Mouse (Mus musculus) forebrain, embryonic 13.5 days (tissue): ENCODE measurements around the gene a. TPM values are rescaled to one million over a fixed set of nuclear protein-coding genes. Genes with fewer than 3 reads are reported as not detected.

Experiments
- ATAC-seq: fragments of 200-750 bp; cut with Nextera tagmentation; 2 replicates; pipeline ENCODE4 v1.8.0; 2017
- H3K27ac ChIP-seq: fragments of 300-500 bp; sonication (generic); 2 replicates; pipeline ENCODE4 v1.5.1; 2015; ENCODE audit warnings: inconsistent platforms, mild to moderate bottlenecking, moderate library complexity
- H3K27me3 ChIP-seq: fragments of 300-500 bp; sonication (generic); 2 replicates; pipeline ENCODE4 v1.6.1; 2015; ENCODE audit warnings: mild to moderate bottlenecking, inconsistent platforms
- H3K36me3 ChIP-seq: fragments of 300-500 bp; sonication (generic); 2 replicates; pipeline ENCODE4 v1.6.1; 2015; ENCODE audit warnings: mild to moderate bottlenecking, inconsistent platforms; ENCODE audit not compliant: poor library complexity, severe bottlenecking
- H3K4me1 ChIP-seq: fragments of 300-500 bp; sonication (generic); 2 replicates; pipeline ENCODE4 v1.6.1; 2015; ENCODE audit warnings: inconsistent platforms
- H3K4me2 ChIP-seq: fragments of 300-500 bp; sonication (generic); 2 replicates; pipeline ENCODE4 v1.6.1; 2015; ENCODE audit warnings: inconsistent platforms, mild to moderate bottlenecking, moderate library complexity
- H3K4me3 ChIP-seq: fragments of 300-500 bp; sonication (generic); 2 replicates; pipeline ENCODE4 v1.5.1; 2015; ENCODE audit warnings: mild to moderate bottlenecking, inconsistent platforms
- H3K9ac ChIP-seq: fragments of 300-500 bp; sonication (generic); 2 replicates; pipeline ENCODE4 v1.6.1; 2015; ENCODE audit warnings: mild to moderate bottlenecking, inconsistent platforms
- H3K9me3 ChIP-seq: fragments of 300-500 bp; sonication (generic); replicated peaks from 2 replicates; pipeline ENCODE4 v1.6.1; 2016; ENCODE audit warnings: inconsistent platforms
- WGBS: fragments of 180-500 bp; shearing (Covaris S2); methylation state at CpG from one replicate; pipeline ENCODE4 v1.1.7; 2015; 5-methylcytosine and 5-hydroxymethylcytosine counted together
- polyA plus RNA-seq: library from polyadenylated mRNA; unstranded; fragments of >200 nt; fragmentation: Nextera tagmentation; extraction: Ambion mirVana; gene quantifications from 2 replicates; pipeline ENCODE4 v1.2.1, GENCODE M21; 2015

a gene
- polyA plus RNA-seq, 1 experiment from 2014 or later = 0.49 TPM

DNA sequence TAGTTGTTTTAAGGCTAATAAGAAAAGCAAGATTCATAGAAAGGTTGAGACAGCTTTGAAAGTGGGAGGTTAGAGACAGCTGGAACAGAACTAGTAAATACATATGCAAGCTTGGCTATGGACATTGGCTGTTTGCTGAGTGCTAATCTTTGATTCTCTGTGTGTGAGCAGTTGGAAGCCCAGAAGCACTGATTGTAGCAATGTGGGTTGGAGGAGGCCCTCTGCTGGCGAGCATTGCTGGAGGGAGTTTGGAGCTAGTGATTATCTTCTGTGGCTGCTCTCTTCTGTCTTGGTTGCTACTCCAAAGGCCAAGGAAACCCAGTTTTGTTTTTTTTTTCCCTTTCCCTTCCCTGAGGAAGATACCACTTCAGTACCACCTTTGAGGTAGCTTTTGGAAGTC is 26.6 kb downstream of the a start:
- Histone ChIP-seq H3K36me3 (no peaks in the 10 kb centered on the region), H3K27ac (0 out of 2 replicates have a peak overlapping the region, but pooled peaks have one; percentile 25), H3K27me3 (no peaks in the 10 kb centered on the region), H3K9ac (no peak overlapping the region), H3K9me3 (no peaks in the 10 kb centered on the region), H3K4me2 (no peak overlapping the region), H3K4me3 (no peak overlapping the region), H3K4me1 (peaks cover 28% of the 10 kb centered on the region)
- WGBS = 31% methylated on average over 1 of the region's 1 CpGs
- ATAC-seq = no peak

DNA sequence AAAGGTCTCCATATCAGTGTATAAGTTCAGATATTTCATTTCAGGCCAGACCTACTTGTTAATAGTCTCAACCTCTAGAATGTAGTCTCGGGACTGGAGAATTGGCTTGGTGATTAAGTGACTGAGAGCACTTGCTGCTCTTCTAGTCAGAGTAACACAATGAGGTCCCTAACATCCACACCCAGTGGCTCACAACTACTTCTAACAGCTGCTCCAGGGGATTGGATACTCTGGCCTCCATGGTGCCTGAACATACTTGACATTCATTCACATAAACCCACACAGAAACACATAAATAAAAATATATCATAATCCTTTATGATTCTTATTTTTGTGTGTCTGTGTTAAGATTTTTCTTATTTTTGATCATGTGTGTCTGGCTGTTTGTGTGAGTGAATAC is 27.4 kb downstream of the a start:
- Histone ChIP-seq H3K4me3 (no peak overlapping the region), H3K27me3 (no peaks in the 10 kb centered on the region), H3K4me1 (peaks cover 27% of the 10 kb centered on the region), H3K27ac (no peak overlapping the region), H3K36me3 (no peaks in the 10 kb centered on the region), H3K4me2 (no peak overlapping the region), H3K9me3 (no peaks in the 10 kb centered on the region), H3K9ac (no peak overlapping the region)
- ATAC-seq = no peak
- 74% methylated on average over 1 of the region's 1 CpGs for WGBS

- Histone ChIP-seq H3K9me3 (no peaks in the 10 kb centered on the region), H3K36me3 (no peaks in the 10 kb centered on the region), H3K27ac (no peak overlapping the region), H3K4me3 (no peak overlapping the region), H3K4me1 (peaks cover 27% of the 10 kb centered on the region), H3K4me2 (no peak overlapping the region), H3K27me3 (no peaks in the 10 kb centered on the region), H3K9ac (no peak overlapping the region)
- ATAC-seq = no peak
- 83% methylated on average over 1 of the region's 1 CpGs for WGBS
Observed at GRCm38 (mm10) chr2:154820346-154820745, 29.1 kb downstream of the a start.

DNA sequence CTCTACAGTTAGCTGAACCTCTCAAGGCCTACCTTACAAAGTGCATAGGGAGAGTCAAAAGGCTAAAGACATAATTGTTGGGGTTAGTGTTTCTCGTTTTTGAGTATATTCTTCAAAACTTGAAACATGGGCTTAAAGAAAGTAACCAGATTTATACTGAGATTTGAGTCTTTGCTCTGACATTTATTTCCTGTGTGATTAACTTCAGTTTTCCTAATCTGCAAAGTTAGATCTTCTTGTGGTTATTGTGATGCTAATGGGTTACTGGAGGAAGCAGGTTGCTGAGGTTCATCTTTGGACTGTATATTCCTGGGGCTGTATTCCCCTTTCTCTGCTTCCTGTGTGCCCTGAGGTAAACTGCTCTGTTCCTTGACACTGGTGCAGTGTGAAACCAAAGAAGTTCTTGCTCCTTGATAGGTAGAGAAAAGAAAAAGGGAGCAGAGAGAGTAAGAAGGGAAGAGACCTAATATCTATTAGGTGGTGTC is 34.9 kb downstream of the a start:
- ATAC-seq = no peak
- WGBS = 87% methylated on average over 1 of the region's 1 CpGs
- H3K4me1 ChIP-seq = peaks cover 16% of the 10 kb centered on the region; the same call in 1 of the 2 replicates
- no peak overlapping the region for H3K4me2 ChIP-seq
- no peak overlapping the region for H3K27ac ChIP-seq
- H3K4me3 ChIP-seq = no peak overlapping the region
- H3K9ac ChIP-seq = no peak overlapping the region
- no peaks in the 10 kb centered on the region for H3K36me3 ChIP-seq
- H3K9me3 ChIP-seq = no peaks in the 10 kb centered on the region
- no peaks in the 10 kb centered on the region for H3K27me3 ChIP-seq

DNA sequence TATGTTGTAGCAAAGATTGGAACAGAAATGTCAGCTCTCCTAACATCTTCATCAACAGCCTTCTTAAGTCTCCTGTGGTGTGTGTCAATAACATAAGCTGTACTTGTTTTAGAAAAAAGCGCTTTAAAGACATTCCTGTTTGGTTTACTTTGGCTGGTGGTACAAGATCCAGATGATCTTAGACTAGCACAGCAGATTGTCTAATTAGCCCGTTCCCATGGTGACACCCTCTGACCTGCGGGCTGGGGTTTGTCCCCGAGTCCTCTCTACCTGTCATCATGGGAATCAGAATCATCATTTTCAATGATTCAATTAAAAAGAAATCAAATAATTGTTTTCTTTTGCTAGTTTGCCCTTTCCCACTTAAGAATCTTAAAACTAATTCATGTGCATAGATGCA is 36.3 kb downstream of the a start:
- Histone ChIP-seq H3K4me1 (peaks cover 28% of the 10 kb centered on the region), H3K27me3 (no peaks in the 10 kb centered on the region), H3K9me3 (no peaks in the 10 kb centered on the region), H3K4me3 (no peak overlapping the region), H3K36me3 (no peaks in the 10 kb centered on the region), H3K27ac (no peak overlapping the region), H3K9ac (no peak overlapping the region), H3K4me2 (no peak overlapping the region)
- ATAC-seq = no peak
- 79% methylated on average over 4 of the region's 4 CpGs for WGBS

- Histone ChIP-seq H3K36me3 (peaks cover 6% of the 10 kb centered on the region; the same call in 1 of the 2 replicates), H3K4me3 (no peak overlapping the region), H3K9me3 (no peaks in the 10 kb centered on the region), H3K4me1 (peaks cover 36% of the 10 kb centered on the region), H3K27me3 (no peaks in the 10 kb centered on the region), H3K4me2 (no peak overlapping the region), H3K27ac (peak overlapping the region; percentile 19; the same call in 1 of the 2 replicates), H3K9ac (no peak overlapping the region)
- 45% methylated on average over 4 of the region's 4 CpGs for WGBS
- no peak for ATAC-seq
Observed at GRCm38 (mm10) chr2:154832471-154832870, 41.3 kb downstream of the a start.

DNA sequence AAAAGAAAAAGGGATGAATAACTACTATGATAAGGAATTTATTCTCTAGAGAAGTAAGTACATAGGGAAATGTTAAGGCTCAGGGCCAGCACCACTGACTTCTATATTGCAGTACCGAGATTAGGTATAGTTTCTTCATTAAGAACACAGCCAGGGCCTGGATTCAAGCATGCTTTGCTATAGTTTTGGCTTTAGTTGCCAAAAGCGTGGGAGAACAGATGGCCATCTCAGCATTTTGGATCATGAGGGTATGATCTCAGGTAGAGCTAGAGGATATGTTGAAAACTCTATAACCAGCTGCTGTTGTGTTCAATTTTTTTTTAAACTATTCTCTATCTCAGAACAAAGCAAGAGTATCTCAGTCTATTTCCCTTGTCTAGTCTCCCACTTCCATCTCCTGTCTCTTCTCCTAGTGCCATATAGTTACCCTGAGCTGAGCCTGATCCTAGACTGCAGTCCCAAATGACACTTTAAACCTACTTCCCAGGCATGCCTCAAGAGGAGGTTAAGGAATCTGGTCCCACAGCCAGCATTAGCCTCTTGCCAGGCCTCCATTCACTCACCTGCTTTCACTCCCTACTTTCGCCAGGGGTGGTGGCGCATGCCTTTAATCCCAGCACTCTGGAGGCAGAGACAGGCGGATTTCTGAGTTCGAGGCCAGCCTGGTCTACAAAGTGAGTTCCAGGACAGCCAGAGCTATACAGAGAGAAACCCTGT is 43.1 kb downstream of the a start:
- Histone ChIP-seq H3K9ac (no peak overlapping the region), H3K36me3 (peaks cover 13% of the 10 kb centered on the region), H3K4me2 (no peak overlapping the region), H3K27ac (no peak overlapping the region), H3K27me3 (no peaks in the 10 kb centered on the region), H3K4me1 (peaks cover 33% of the 10 kb centered on the region), H3K9me3 (no peaks in the 10 kb centered on the region), H3K4me3 (no peak overlapping the region)
- 93% methylated on average over 6 of the region's 6 CpGs for WGBS
- ATAC-seq = no peak

GRCm38 (mm10) chr2:154836537-154836936 is 45.3 kb downstream of the a start:
- H3K27me3 ChIP-seq = no peaks in the 10 kb centered on the region

DNA sequence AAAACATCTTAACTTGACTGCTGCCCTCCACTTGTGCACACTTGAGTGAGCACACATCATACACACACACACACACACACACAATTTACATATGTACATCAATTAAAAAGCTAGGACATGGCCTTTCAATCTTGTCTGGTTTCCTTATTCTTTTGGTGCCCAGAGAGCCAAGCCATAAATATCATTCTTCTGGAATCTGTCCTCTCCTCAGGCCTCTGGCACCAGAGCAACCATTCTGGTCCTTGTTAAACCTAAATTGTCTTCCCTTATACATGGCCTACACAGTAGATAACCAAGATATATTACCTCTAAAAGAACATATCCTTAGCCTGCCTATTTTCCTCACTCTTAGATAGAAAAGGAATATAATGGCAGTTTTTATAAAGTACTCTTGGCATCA is 56.9 kb downstream of the a start:
- H3K36me3 ChIP-seq = peaks cover 7% of the 10 kb centered on the region
- H3K4me3 ChIP-seq = no peak overlapping the region
- no peak overlapping the region for H3K27ac ChIP-seq
- H3K9ac ChIP-seq = no peak overlapping the region
- peaks cover 2% of the 10 kb centered on the region; the same call in 1 of the 2 replicates for H3K4me1 ChIP-seq
- ATAC-seq = no peak
- H3K9me3 ChIP-seq = no peaks in the 10 kb centered on the region
- H3K27me3 ChIP-seq = no peaks in the 10 kb centered on the region
- no peak overlapping the region for H3K4me2 ChIP-seq

More at GRCm38 (mm10) chr2:154836537-154836936, 45.3 kb downstream of the a start:
- H3K9ac ChIP-seq = no peak overlapping the region
- H3K27ac ChIP-seq = no peak overlapping the region
- H3K36me3 ChIP-seq = peaks cover 22% of the 10 kb centered on the region
- WGBS = 85% methylated on average over 2 of the region's 2 CpGs
- ATAC-seq = no peak
- H3K4me3 ChIP-seq = no peak overlapping the region
- H3K4me2 ChIP-seq = no peak overlapping the region
- 0 out of 2 replicates have a peak, but pooled peaks cover 8% of the 10 kb centered on the region for H3K9me3 ChIP-seq
- peaks cover 19% of the 10 kb centered on the region for H3K4me1 ChIP-seq

GRCm38 (mm10) chr2:154855383-154855782 is 64.2 kb downstream of the a start:
- H3K27ac ChIP-seq = no peak overlapping the region
- 91% methylated on average over 1 of the region's 1 CpGs for WGBS
- peaks cover 9% of the 10 kb centered on the region for H3K4me1 ChIP-seq
- H3K9me3 ChIP-seq = no peaks in the 10 kb centered on the region
- H3K4me2 ChIP-seq = no peak overlapping the region
- no peak for ATAC-seq
- no peaks in the 10 kb centered on the region for H3K27me3 ChIP-seq
- H3K9ac ChIP-seq = no peak overlapping the region
- H3K36me3 ChIP-seq = peaks cover 31% of the 10 kb centered on the region
- H3K4me3 ChIP-seq = no peak overlapping the region

GRCm38 (mm10) chr2:154863672-154864071 is 72.5 kb downstream of the a start:
- WGBS = 96% methylated on average over 13 of the region's 13 CpGs
- no peak for ATAC-seq
- peaks cover 89% of the 10 kb centered on the region for H3K36me3 ChIP-seq

GRCm38 (mm10) chr2:154865696-154866095 is 74.5 kb downstream of the a start:
- no peak overlapping the region for H3K4me2 ChIP-seq
- no peaks in the 10 kb centered on the region for H3K9me3 ChIP-seq
- ATAC-seq = no peak
- WGBS = 83% methylated on average over 3 of the region's 3 CpGs
- no peak overlapping the region for H3K27ac ChIP-seq
- no peaks in the 10 kb centered on the region for H3K4me1 ChIP-seq
- peaks cover 92% of the 10 kb centered on the region for H3K36me3 ChIP-seq
- H3K27me3 ChIP-seq = no peaks in the 10 kb centered on the region
- no peak overlapping the region for H3K4me3 ChIP-seq
- H3K9ac ChIP-seq = no peak overlapping the region

More at GRCm38 (mm10) chr2:154863672-154864071, 72.5 kb downstream of the a start:
- H3K4me2 ChIP-seq = no peak overlapping the region
- H3K9me3 ChIP-seq = no peaks in the 10 kb centered on the region
- H3K4me1 ChIP-seq = no peaks in the 10 kb centered on the region
- H3K27ac ChIP-seq = no peak overlapping the region
- no peaks in the 10 kb centered on the region for H3K27me3 ChIP-seq
- H3K4me3 ChIP-seq = no peak overlapping the region
- no peak overlapping the region for H3K9ac ChIP-seq

DNA sequence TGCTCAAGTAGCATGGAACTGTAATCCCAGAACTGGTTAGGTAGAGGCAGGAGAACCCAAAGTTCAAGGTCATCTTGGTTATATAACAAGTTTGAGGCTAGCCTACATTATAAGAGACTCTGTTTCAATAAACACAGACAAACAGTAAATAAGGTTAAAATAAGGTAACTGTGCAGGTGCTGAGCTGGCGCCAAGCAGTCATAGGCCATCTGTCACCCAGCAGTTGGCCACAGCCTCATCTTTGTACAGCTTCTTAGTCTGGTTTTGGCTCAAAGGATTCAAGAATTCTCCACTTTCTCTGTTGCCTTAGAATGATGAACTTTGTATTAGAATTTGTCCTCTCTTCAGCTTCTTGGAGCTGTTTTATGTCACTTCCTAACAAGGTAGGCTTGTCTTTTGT is 76.9 kb downstream of the a start:
- no peak overlapping the region for H3K9ac ChIP-seq
- no peak for ATAC-seq
- H3K4me2 ChIP-seq = no peak overlapping the region
- H3K9me3 ChIP-seq = no peaks in the 10 kb centered on the region
- WGBS = 95% methylated on average over 1 of the region's 1 CpGs
- H3K27ac ChIP-seq = no peak overlapping the region
- H3K4me1 ChIP-seq = no peaks in the 10 kb centered on the region
- no peaks in the 10 kb centered on the region for H3K27me3 ChIP-seq
- H3K36me3 ChIP-seq = peaks cover 91% of the 10 kb centered on the region
- H3K4me3 ChIP-seq = no peak overlapping the region
